Mouse (Mus musculus) stomach, postnatal 0 days (tissue): ENCODE measurements around the gene Ubp1. TPM values are rescaled to one million over a fixed set of nuclear protein-coding genes. Genes with fewer than 3 reads are reported as not detected.

ENCODE experiments used
- ATAC-seq: fragments of 200-750 bp; cut with Nextera tagmentation; 2 replicates; pipeline ENCODE4 v1.8.0; 2017; ENCODE audit not compliant: low FRiP score, low TSS enrichment
- DNase-seq: peaks from one replicate; pipeline ENCODE4 v3.0.0-alpha.2; 2016; ENCODE audit warnings: low spot score
- H3K27ac ChIP-seq: fragments of 300-500 bp; sonication (generic); replicated peaks from 2 replicates; pipeline ENCODE4 v1.5.1; 2014; ENCODE audit warnings: mild to moderate bottlenecking, control low read depth
- H3K27me3 ChIP-seq: fragments of 300-500 bp; sonication (generic); 2 replicates; pipeline ENCODE4 v1.6.1; 2014; ENCODE audit warnings: low read length; ENCODE audit not compliant: control insufficient read depth, insufficient read depth
- H3K36me3 ChIP-seq: fragments of 300-500 bp; sonication (generic); 2 replicates; pipeline ENCODE4 v1.6.1; 2014; ENCODE audit warnings: low read length, mixed read lengths; ENCODE audit not compliant: control insufficient read depth, insufficient read depth
- H3K4me1 ChIP-seq: fragments of 300-500 bp; sonication (generic); replicated peaks from 2 replicates; pipeline ENCODE4 v1.6.1; 2014; ENCODE audit warnings: antibody characterized with exemption; ENCODE audit not compliant: control insufficient read depth, insufficient read depth
- H3K4me2 ChIP-seq: fragments of 300-500 bp; sonication (generic); replicated peaks from 2 replicates; pipeline ENCODE4 v1.6.1; 2014; ENCODE audit warnings: low read depth, mild to moderate bottlenecking, control low read depth, moderate library complexity
- H3K4me3 ChIP-seq: fragments of 300-500 bp; sonication (generic); 2 replicates; pipeline ENCODE4 v1.5.1; 2014; ENCODE audit warnings: low read depth, low read length, control low read depth
- H3K9ac ChIP-seq: fragments of 300-500 bp; sonication (generic); 2 replicates; pipeline ENCODE4 v1.6.1; 2014; ENCODE audit warnings: mild to moderate bottlenecking, low read length, control low read depth, mixed read lengths
- H3K9me3 ChIP-seq: fragments of 300-500 bp; sonication (generic); 2 replicates; pipeline ENCODE4 v1.6.1; 2016; ENCODE audit warnings: low read length; ENCODE audit not compliant: control insufficient read depth
- CTCF ChIP-seq: IDR thresholded peaks from 2 replicates; pipeline ENCODE4 v1.5.1; 2016; ENCODE audit warnings: antibody characterized with exemption, low read depth, mild to moderate bottlenecking, moderate library complexity
- EP300 ChIP-seq: optimal IDR thresholded peaks from 2 replicates; pipeline ENCODE3; 2016; ENCODE audit warnings: antibody characterized with exemption
- WGBS: fragments of 180-500 bp; shearing (Covaris S2); extraction: QIAGEN DNeasy Blood & Tissue Kit; methylation state at CpG from one replicate; pipeline ENCODE4 v1.1.7; 2014; 5-methylcytosine and 5-hydroxymethylcytosine counted together
- polyA plus RNA-seq: library from polyadenylated mRNA; unstranded; fragments of >200 nt; fragmentation: Nextera tagmentation; extraction: Ambion mirVana; gene quantifications from 2 replicates; pipeline ENCODE4 v1.2.1, GENCODE M21; 2015

Gene Ubp1
- polyA plus RNA-seq, 1 experiment from 2014 or later = 14.4 TPM

DNA sequence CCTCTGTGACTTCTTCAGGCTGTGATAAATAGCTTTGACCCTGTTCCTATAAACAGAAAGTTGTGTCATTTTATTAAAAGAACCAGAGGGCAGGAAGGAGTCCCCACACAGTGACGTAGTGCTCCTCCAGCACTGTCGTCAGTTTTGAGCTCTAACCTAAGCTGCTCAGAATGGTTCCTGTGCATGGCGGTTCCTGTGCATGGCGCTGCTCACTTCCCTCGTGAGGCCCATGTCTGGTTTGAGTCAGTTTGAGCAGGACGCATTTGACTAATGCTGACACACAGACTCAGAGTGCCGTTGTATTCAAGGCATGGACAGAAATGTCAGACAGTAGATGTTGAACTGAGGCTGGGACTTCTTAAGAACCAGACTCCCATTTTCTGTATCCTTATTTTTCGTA is 40.9 kb downstream of the Ubp1 start:
- H3K9ac ChIP-seq = no peak overlapping the region
- no peak overlapping the region for H3K27ac ChIP-seq
- TF ChIP-seq CTCF (no peak), EP300 (no peak)
- H3K4me2 ChIP-seq = no peak overlapping the region
- H3K4me1 ChIP-seq = no peaks in the 10 kb centered on the region
- H3K36me3 ChIP-seq = peaks cover 16% of the 10 kb centered on the region
- H3K9me3 ChIP-seq = no peaks in the 10 kb centered on the region
- H3K4me3 ChIP-seq = no peak overlapping the region
- WGBS = 73% methylated on average over 8 of the region's 8 CpGs
- ATAC-seq (no peak), DNase-seq (no peak)
- H3K27me3 ChIP-seq = no peaks in the 10 kb centered on the region

GRCm38 (mm10) chr9:113973857-113974256 is 43.1 kb downstream of the Ubp1 start:
- no peak overlapping the region for H3K4me2 ChIP-seq
- TF ChIP-seq EP300 (no peak), CTCF (no peak)
- no peak overlapping the region for H3K27ac ChIP-seq
- H3K27me3 ChIP-seq = no peaks in the 10 kb centered on the region
- no peaks in the 10 kb centered on the region for H3K9me3 ChIP-seq
- H3K4me3 ChIP-seq = no peak overlapping the region
- no peak overlapping the region for H3K9ac ChIP-seq
- peaks cover 16% of the 10 kb centered on the region for H3K36me3 ChIP-seq
- DNase-seq (no peak), ATAC-seq (no peak)
- H3K4me1 ChIP-seq = no peaks in the 10 kb centered on the region
- WGBS = 95% methylated on average over 4 of the region's 4 CpGs

DNA sequence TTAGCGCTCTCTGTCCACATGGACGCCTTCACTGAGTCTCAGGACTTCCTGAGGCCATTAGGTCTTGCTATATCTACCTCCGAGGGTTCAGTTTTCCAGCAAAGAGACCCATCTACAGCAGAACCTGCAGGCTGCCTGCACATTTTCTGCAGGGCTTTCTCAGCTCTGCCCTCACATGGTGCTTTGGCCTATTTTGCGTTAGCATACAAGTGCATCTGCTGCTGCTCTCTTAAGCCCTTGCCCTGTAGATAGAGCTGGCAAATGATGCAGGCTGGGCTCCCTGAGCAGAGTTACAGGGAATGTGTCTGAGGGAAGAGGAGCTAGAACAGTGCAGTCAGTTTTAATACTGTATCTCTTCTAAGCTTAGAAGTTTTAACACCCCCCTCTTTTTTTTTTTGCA is 44.2 kb downstream of the Ubp1 start:
- DNase-seq = no peak
- Histone ChIP-seq H3K9ac (no peak overlapping the region), H3K36me3 (peaks cover 20% of the 10 kb centered on the region), H3K4me1 (no peaks in the 10 kb centered on the region), H3K4me2 (no peak overlapping the region), H3K27ac (no peak overlapping the region), H3K27me3 (no peaks in the 10 kb centered on the region), H3K4me3 (no peak overlapping the region), H3K9me3 (no peaks in the 10 kb centered on the region)
- TF ChIP-seq CTCF (no peak), EP300 (no peak)
- no peak for ATAC-seq
- 90% methylated on average over 4 of the region's 4 CpGs for WGBS

DNA sequence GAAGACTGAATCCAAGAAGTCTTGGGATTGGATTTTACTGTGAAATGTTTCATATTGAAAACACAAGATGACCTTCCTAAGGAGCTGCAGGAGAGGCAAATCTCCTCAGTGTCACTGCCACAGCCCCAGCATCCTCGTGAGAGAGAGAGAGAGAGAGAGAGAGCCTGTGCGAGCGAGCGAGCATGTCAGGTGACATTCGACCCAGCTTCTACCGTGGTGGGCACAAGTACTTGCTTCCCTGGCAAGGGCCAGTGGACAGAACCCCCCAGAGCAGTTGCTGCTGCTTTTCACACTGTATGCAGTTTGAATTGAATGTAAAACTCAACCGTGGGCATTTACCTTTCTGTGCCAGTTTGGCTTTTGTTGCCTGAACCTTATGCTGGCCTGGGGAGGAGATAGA is 44.7 kb downstream of the Ubp1 start:
- Histone ChIP-seq H3K27me3 (no peaks in the 10 kb centered on the region), H3K27ac (no peak overlapping the region), H3K9me3 (no peaks in the 10 kb centered on the region), H3K4me2 (no peak overlapping the region), H3K4me1 (no peaks in the 10 kb centered on the region), H3K4me3 (no peak overlapping the region), H3K9ac (no peak overlapping the region), H3K36me3 (peaks cover 15% of the 10 kb centered on the region)
- TF ChIP-seq EP300 (no peak), CTCF (no peak)
- DNase-seq (no peak), ATAC-seq (no peak)
- 86% methylated on average over 7 of the region's 7 CpGs for WGBS

- Histone ChIP-seq H3K36me3 (peaks cover 14% of the 10 kb centered on the region), H3K4me2 (no peak overlapping the region), H3K4me1 (no peaks in the 10 kb centered on the region), H3K4me3 (no peak overlapping the region), H3K9ac (no peak overlapping the region), H3K9me3 (no peaks in the 10 kb centered on the region), H3K27me3 (no peaks in the 10 kb centered on the region), H3K27ac (no peak overlapping the region)
- no peak for DNase-seq
- no peak for ATAC-seq
- WGBS = 91% methylated on average over 10 of the region's 10 CpGs
- TF ChIP-seq CTCF (no peak), EP300 (no peak)
Observed at GRCm38 (mm10) chr9:113976264-113976663, 45.5 kb downstream of the Ubp1 start.

DNA sequence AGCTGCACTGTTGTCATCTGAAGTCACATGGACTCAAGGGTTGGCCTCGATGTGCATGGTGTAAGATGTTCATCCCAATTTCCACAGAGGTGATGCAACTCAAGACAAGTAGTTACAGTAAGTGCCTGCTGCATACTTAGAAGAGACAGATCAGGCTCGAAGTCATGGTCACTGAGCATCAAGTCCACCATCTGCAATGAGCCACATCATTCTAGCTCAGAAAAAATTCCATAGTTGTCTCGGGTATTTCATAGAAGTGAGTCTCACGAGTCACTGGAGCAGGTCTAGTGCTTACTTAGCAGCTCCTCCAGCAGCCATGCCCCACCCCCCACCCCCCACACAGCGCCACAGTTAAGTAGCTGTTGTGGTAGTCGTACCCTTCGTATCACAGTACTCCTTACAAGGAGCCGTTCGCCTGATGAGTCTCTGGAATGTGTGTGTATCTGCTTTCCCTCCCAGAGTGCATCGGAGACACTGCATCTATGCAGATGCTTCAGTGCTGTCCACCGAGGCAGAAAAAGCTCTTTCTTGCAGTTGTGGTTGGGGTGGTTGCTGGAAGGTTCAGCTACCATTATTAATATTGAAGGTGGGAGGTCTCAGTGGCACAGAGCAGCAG is 46.6 kb downstream of the Ubp1 start:
- Histone ChIP-seq H3K36me3 (peaks cover 14% of the 10 kb centered on the region), H3K9ac (no peak overlapping the region), H3K4me2 (no peak overlapping the region), H3K27me3 (no peaks in the 10 kb centered on the region), H3K4me1 (no peaks in the 10 kb centered on the region), H3K27ac (no peak overlapping the region), H3K4me3 (no peak overlapping the region), H3K9me3 (no peaks in the 10 kb centered on the region)
- ATAC-seq (no peak), DNase-seq (no peak)
- TF ChIP-seq EP300 (no peak), CTCF (no peak)
- 83% methylated on average over 11 of the region's 11 CpGs for WGBS
